Mouse (Mus musculus) MEL (cell line): ENCODE data around the gene Zbtb20. TPM values are rescaled to one million over a fixed set of nuclear protein-coding genes. Genes with fewer than 3 reads are reported as not detected.

Experiments used
- DNase-seq: peaks from one replicate; pipeline ENCODE4 v3.0.0; 2011; ENCODE audit warnings: low read depth, low spot score
- H3K27ac ChIP-seq: 2 replicates; pipeline ENCODE4 v1.5.1; 2012; ENCODE audit warnings: low read depth, mild to moderate bottlenecking, control low read depth, low read length, moderate library complexity; ENCODE audit not compliant: control insufficient read depth
- H3K27me3 ChIP-seq, 2 experiments: fragments of 150-350 bp in 1 of 2; sonication (generic) in 1 of 2; 2 replicates each; pipeline ENCODE4 v1.6.1; 2012; ENCODE audit warnings: low read length in 2 of 2, mild to moderate bottlenecking in 2 of 2, improper control_type of control experiment in 1 of 2, moderate library complexity in 1 of 2; ENCODE audit not compliant: insufficient read depth in 2 of 2, control insufficient read depth in 1 of 2
- H3K36me3 ChIP-seq, 2 experiments: 2 replicates each; pipeline ENCODE4 v1.6.1; 2012 to 2014; ENCODE audit warnings: low read length in 2 of 2, improper control_type of control experiment in 1 of 2, inconsistent platforms in 1 of 2, mild to moderate bottlenecking in 1 of 2; ENCODE audit not compliant: insufficient read depth in 2 of 2, control insufficient read depth in 1 of 2
- H3K4me1 ChIP-seq, 2 experiments: fragments of 150-350 bp in 1 of 2; sonication (generic) in 1 of 2; 2 replicates each; pipeline ENCODE4 v1.6.1; 2012; ENCODE audit warnings: low read length in 2 of 2, improper control_type of control experiment in 1 of 2, mild to moderate bottlenecking in 1 of 2; ENCODE audit not compliant: insufficient read depth in 2 of 2, control insufficient read depth in 1 of 2
- H3K4me3 ChIP-seq, 2 experiments: fragments of 150-350 bp in 1 of 2; sonication (generic) in 1 of 2; 2 replicates each; pipeline ENCODE4 v1.5.1; 2012; ENCODE audit warnings: low read depth in 2 of 2, low read length in 2 of 2, mild to moderate bottlenecking in 2 of 2, moderate library complexity in 2 of 2, control low read depth in 1 of 2, improper control_type of control experiment in 1 of 2; ENCODE audit not compliant: control insufficient read depth in 1 of 2, insufficient read depth in 1 of 2
- H3K79me2 ChIP-seq: 2 replicates; pipeline ENCODE4 v1.6.1; 2012; ENCODE audit warnings: mild to moderate bottlenecking, low read length, moderate library complexity; ENCODE audit not compliant: control insufficient read depth, poor library complexity, insufficient read depth
- H3K9ac ChIP-seq: 2 replicates; pipeline ENCODE4 v1.6.1; 2012; ENCODE audit warnings: low read depth, mild to moderate bottlenecking, control low read depth, low read length, moderate library complexity; ENCODE audit not compliant: control insufficient read depth, poor library complexity, severe bottlenecking
- H3K9me3 ChIP-seq: fragments of 150-350 bp; sonication (generic); replicated peaks from 2 replicates; pipeline ENCODE4 v1.6.1; 2012; ENCODE audit warnings: mild to moderate bottlenecking, low read length, improper control_type of control experiment, moderate library complexity; ENCODE audit not compliant: insufficient read depth
- BHLHE40 ChIP-seq: IDR thresholded peaks from 2 replicates; pipeline ENCODE4 v1.6.1; 2012; ENCODE audit warnings: low read depth, mild to moderate bottlenecking, inconsistent platforms, low read length, improper control_type of control experiment, borderline replicate concordance
- CHD2 ChIP-seq: IDR thresholded peaks from 2 replicates; pipeline ENCODE4 v1.6.1; 2011; ENCODE audit warnings: low read length, improper control_type of control experiment
- ELF1 ChIP-seq: IDR thresholded peaks from 2 replicates; pipeline ENCODE4 v1.6.1; 2014; ENCODE audit warnings: low read depth, mild to moderate bottlenecking, inconsistent platforms, low read length, improper control_type of control experiment, moderate library complexity
- EP300 ChIP-seq, 2 experiments: IDR thresholded peaks; 2 replicates each; pipeline ENCODE4 v1.6.1; 2011; ENCODE audit warnings: improper control_type of control experiment in 2 of 2, low read length in 2 of 2, low read depth in 1 of 2, mild to moderate bottlenecking in 1 of 2
- GATA1 ChIP-seq: IDR thresholded peaks from 2 replicates; pipeline ENCODE4 v1.6.1; 2011; ENCODE audit warnings: low read depth, low read length, improper control_type of control experiment
- HCFC1 ChIP-seq: IDR thresholded peaks from 2 replicates; pipeline ENCODE4 v1.6.1; 2012; ENCODE audit warnings: low read depth, mild to moderate bottlenecking, inconsistent platforms, low read length, improper control_type of control experiment, moderate library complexity
- KAT2A ChIP-seq: conservative IDR thresholded peaks from 2 replicates; pipeline ENCODE4 v1.6.1; 2012; ENCODE audit warnings: low read depth, low read length, improper control_type of control experiment, inconsistent platforms
- MAFK ChIP-seq: IDR thresholded peaks from 2 replicates; pipeline ENCODE4 v1.6.1; 2011; ENCODE audit warnings: low read depth, mild to moderate bottlenecking, low read length, improper control_type of control experiment, borderline replicate concordance
- MAX ChIP-seq: IDR thresholded peaks from 2 replicates; pipeline ENCODE4 v1.6.1; 2011; ENCODE audit warnings: low read length, improper control_type of control experiment
- MYB ChIP-seq: IDR thresholded peaks from 2 replicates; pipeline ENCODE4 v1.6.1; 2011; ENCODE audit warnings: mild to moderate bottlenecking, low read depth, low read length, improper control_type of control experiment
- NRF1 ChIP-seq: IDR thresholded peaks from 2 replicates; pipeline ENCODE4 v1.6.1; 2014; ENCODE audit warnings: low read depth, mild to moderate bottlenecking, inconsistent platforms, low read length, improper control_type of control experiment, moderate library complexity; ENCODE audit not compliant: poor library complexity, insufficient read depth, severe bottlenecking
- POLR2A ChIP-seq, 2 experiments: IDR thresholded peaks; 2 replicates each; pipeline ENCODE4 v1.6.1; 2011 to 2012; ENCODE audit warnings: low read length in 2 of 2, mild to moderate bottlenecking in 2 of 2, control low read depth in 1 of 2, improper control_type of control experiment in 1 of 2, low read depth in 1 of 2, moderate library complexity in 1 of 2; ENCODE audit not compliant: control insufficient read depth in 1 of 2, insufficient read depth in 1 of 2, poor library complexity in 1 of 2
- RAD21 ChIP-seq: IDR thresholded peaks from 2 replicates; pipeline ENCODE4 v1.6.1; 2011; ENCODE audit warnings: mild to moderate bottlenecking, low read depth, low read length, improper control_type of control experiment
- RCOR1 ChIP-seq: IDR thresholded peaks from 2 replicates; pipeline ENCODE4 v1.6.1; 2012; ENCODE audit warnings: low read depth, mild to moderate bottlenecking, inconsistent platforms, low read length, improper control_type of control experiment
- SIN3A ChIP-seq: IDR thresholded peaks from 2 replicates; pipeline ENCODE4 v1.6.1; 2012; ENCODE audit warnings: low read length, improper control_type of control experiment, inconsistent platforms
- TBP ChIP-seq: IDR thresholded peaks from 2 replicates; pipeline ENCODE4 v1.8.0; 2011; ENCODE audit warnings: low read depth, low read length, improper control_type of control experiment
- UBTF ChIP-seq: IDR thresholded peaks from 2 replicates; pipeline ENCODE4 v1.6.1; 2012; ENCODE audit warnings: low read depth, mild to moderate bottlenecking, inconsistent platforms, low read length, improper control_type of control experiment, moderate library complexity, borderline replicate concordance; ENCODE audit not compliant: insufficient read depth
- USF2 ChIP-seq, 2 experiments: IDR thresholded peaks; 2 replicates each; pipeline ENCODE4 v1.6.1; 2011 to 2012; ENCODE audit warnings: improper control_type of control experiment in 2 of 2, low read length in 2 of 2, borderline replicate concordance in 1 of 2, inconsistent platforms in 1 of 2, low read depth in 1 of 2, mild to moderate bottlenecking in 1 of 2; ENCODE audit not compliant: insufficient read depth in 1 of 2
- ZKSCAN1 ChIP-seq: IDR thresholded peaks from 2 replicates; pipeline ENCODE4 v1.6.1; 2012; ENCODE audit warnings: low read depth, mild to moderate bottlenecking, inconsistent platforms, low read length, improper control_type of control experiment, moderate library complexity
- ZNF384 ChIP-seq: IDR thresholded peaks from 2 replicates; pipeline ENCODE4 v1.6.1; 2012; ENCODE audit warnings: low read depth, mild to moderate bottlenecking, inconsistent platforms, low read length, improper control_type of control experiment
- polyA plus RNA-seq, 2 experiments: library from polyadenylated mRNA; stranded (reverse) in 1 of 2; unstranded in 1 of 2; fragments of >175 nt in 1 of 2; fragments of >200 nt in 1 of 2; gene quantifications; 2 replicates each; pipeline versions ENCODE4 v1.2.1 to v1.2.4; 2012; ENCODE audit warnings: low replicate concordance in 2 of 2, low read depth in 1 of 2; ENCODE audit not compliant: insufficient read length in 2 of 2, insufficient read depth in 1 of 2, missing spikeins in 1 of 2
- total RNA-seq: library from RNA; depleted of rRNA; stranded (reverse); fragments of 300-350 nt; gene quantifications from 2 replicates; pipeline ENCODE4 v1.2.3, GENCODE M21; 2012

The Zbtb20 gene
- total and polyA plus RNA-seq, 3 experiments = 0.17 to 0.27 TPM; not detected in 1

DNA sequence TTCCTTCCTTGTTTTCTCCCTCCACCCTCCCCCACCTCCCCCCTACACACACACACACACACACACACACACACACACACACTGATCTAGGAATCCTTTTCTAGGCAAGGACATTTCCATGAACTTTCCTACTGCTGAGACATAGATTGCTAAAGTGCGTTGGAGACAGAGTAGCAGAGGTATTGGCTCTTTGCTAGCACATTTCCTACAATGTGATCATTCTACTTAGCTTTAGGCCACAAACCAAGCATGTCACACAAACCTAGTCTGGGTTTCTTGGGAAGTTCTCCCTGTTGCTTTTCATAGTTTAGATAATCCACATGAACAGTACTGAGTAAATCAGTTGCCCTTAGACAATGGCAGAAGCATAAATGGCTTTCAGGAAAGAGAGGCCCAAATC is 457.6 kb downstream of the Zbtb20 start:
- Histone ChIP-seq H3K79me2 (no peaks in the 10 kb centered on the region), H3K36me3 (no peaks in the 10 kb centered on the region), H3K4me1 (no peaks in the 10 kb centered on the region), H3K27me3 (no peaks in the 10 kb centered on the region), H3K4me3 (no peak overlapping the region), H3K9ac (no peak overlapping the region), H3K9me3 (no peaks in the 10 kb centered on the region), H3K27ac (no peak overlapping the region)
- no peak for DNase-seq
- TF ChIP-seq USF2 (IDR thresholded peaks at IDR 0.05; ENCODE audit: borderline replicate concordance in 1 of 2, insufficient read depth in 1 of 2, low read depth in 1 of 2, low read length in 2 of 2) = no peak
- no peak for TF ChIP-seq UBTF
- TF ChIP-seq CHD2 = no peak
- TF ChIP-seq ZNF384 = no peak
- no peak for TF ChIP-seq ZKSCAN1
- TF ChIP-seq BHLHE40 = no peak
- TF ChIP-seq RAD21 = no peak
- no peak for TF ChIP-seq EP300 (IDR thresholded peaks at IDR 0.05; ENCODE audit: low read depth in 1 of 2, low read length in 2 of 2)
- no peak for TF ChIP-seq ELF1
- TF ChIP-seq MAFK = no peak

DNA sequence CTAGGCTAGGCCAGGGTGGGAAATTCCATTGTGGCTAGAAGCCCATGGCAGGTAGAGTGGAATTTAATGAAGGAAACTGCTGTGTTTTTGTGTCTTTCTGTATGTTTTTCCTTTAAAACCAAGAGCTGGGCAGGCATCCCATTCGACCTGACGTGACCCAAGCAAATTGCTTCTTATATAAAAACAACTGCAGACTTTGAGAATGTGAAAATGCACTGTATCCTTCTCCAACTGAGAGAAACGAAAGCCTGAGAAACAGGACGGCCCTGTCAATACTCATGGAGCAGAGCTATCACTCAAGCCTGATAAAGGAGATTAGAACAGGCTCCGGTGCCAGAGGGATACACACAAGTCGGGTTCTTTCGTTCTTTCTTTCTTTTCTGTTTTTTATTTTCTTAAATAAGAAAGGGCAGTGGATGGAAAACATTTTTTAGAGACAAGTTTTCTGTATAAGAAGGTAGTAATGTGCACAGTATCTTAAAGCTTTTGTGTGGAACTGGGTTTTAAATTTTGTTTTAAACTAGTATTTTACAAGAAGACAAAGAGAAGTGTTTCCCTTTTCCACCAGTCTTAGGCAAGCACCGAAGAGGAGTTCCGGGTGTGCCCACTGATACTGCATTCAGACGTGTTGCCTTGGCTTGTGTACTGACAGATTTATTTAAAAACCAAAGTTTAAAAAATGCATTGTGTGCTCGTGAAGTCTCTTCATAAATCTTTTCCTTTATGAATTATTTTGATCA is 458.9 kb downstream of the Zbtb20 start:
- H3K27ac ChIP-seq = no peak overlapping the region
- TF ChIP-seq MYB = no peak
- no peak for TF ChIP-seq POLR2A (IDR thresholded peaks at IDR 0.05; ENCODE audit: control insufficient read depth in 1 of 2, insufficient read depth in 1 of 2, low read depth in 1 of 2, low read length in 2 of 2, poor library complexity in 1 of 2)
- no peak for TF ChIP-seq ELF1
- no peak for TF ChIP-seq TBP
- TF ChIP-seq MAX = no peak
- no peak for TF ChIP-seq RCOR1
- TF ChIP-seq GATA1 = no peak
- no peak for TF ChIP-seq CHD2
- no peak for TF ChIP-seq HCFC1
- TF ChIP-seq NRF1 = no peak
- no peak for TF ChIP-seq KAT2A
- no peak for TF ChIP-seq SIN3A
- TF ChIP-seq USF2 (IDR thresholded peaks at IDR 0.05; ENCODE audit: borderline replicate concordance in 1 of 2, insufficient read depth in 1 of 2, low read depth in 1 of 2, low read length in 2 of 2) = no peak
- H3K4me1 ChIP-seq = no peaks in the 10 kb centered on the region
- H3K36me3 ChIP-seq = no peaks in the 10 kb centered on the region
- H3K79me2 ChIP-seq = no peaks in the 10 kb centered on the region
- peak overlapping the region in 1 of 2 experiments; percentile 7; a peak in 1 of 4 replicates for H3K4me3 ChIP-seq
- H3K27me3 ChIP-seq = no peaks in the 10 kb centered on the region
- no peak overlapping the region for H3K9ac ChIP-seq
- H3K9me3 ChIP-seq = no peaks in the 10 kb centered on the region
- DNase-seq = no peak
